Mouse (Mus musculus): Measurements from ENCODE around the gene Olfr913. TPM values are rescaled to one million over a fixed set of nuclear protein-coding genes. Genes with fewer than 3 reads are reported as not detected.

The Olfr913 gene
- not detected in 2 replicates for polyA plus RNA-seq (2012; rRNA removed)

DNA sequence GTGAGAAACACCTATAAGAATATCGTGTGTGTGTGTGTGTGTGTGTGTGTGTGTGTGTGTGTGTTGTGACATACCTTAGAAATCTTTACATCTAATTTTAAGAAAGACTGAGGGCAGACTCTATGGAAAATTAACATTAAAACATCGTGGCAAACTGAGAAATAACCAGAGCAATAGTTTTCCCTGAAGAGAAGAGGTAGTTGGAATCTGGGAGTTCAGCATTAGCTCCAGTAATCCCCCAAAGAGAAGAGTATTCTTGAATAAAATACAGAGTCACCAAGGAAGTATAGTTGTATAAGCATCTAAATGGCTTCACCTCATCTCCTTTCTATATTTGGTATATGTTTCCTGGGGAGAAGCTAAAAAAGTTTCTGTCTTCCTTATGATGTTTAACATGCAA is at the start of gene Olfr913:
Olfr913 (plus strand) TSS at position 301 of the 400 bp plus-strand sequence.
- Histone ChIP-seq H3K27me3 (ENCODE audit: control insufficient read depth, insufficient read depth, low read length) (no peaks in the 10 kb centered on the region), H3K27ac (ENCODE audit: insufficient read depth, low read depth, low read length) (no peak within 1 kb of the TSS), H3K4me3 (ENCODE audit: low read depth, low read length) (no peak within 1 kb of the TSS), H3K4me1 (ENCODE audit: control insufficient read depth, insufficient read depth, insufficient read length, low read length) (no peaks in the 10 kb centered on the region), H3K36me3 (ENCODE audit: control insufficient read depth, insufficient read depth, low read length) (no peaks in the 10 kb centered on the region)
- TF ChIP-seq CTCF (IDR thresholded peaks at IDR 0.05; ENCODE audit: extremely low read depth, insufficient read length, insufficient replicate concordance, low read depth, low read length) (no peak), POLR2A (IDR thresholded peaks at IDR 0.05; ENCODE audit: low read depth, low read length) (no peak)
- 35% methylated on average over 2 of the region's 2 CpGs for WGBS

DNA sequence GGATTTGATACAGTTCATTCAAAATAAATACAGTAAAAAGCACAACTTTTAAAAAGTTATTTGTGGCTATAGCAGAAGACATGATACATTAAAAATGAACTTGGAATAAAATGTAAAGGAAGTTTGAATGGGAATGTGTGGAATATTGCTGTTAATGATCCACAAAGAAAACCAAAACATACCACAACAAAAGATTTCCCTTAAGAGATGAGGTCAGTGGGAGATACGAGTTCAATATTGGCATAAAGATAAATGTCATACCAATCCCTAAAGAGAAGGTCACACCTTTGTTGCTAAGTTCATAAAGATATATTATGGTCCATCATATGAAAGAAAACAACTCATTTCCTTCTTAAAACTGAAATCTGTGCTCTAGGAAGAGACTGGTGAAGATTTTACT is 12.7 kb upstream of the Olfr913 start, which contains the start of gene Olfr912:
Olfr912 (plus strand) TSS at position 301 of the 400 bp plus-strand sequence.
- H3K27me3 ChIP-seq (ENCODE audit: control insufficient read depth, insufficient read depth, low read length), result no peaks in the 10 kb centered on the region
- H3K36me3 ChIP-seq (ENCODE audit: control insufficient read depth, insufficient read depth, low read length), result no peaks in the 10 kb centered on the region
- no peaks in the 10 kb centered on the region for H3K4me1 ChIP-seq (ENCODE audit: control insufficient read depth, insufficient read depth, insufficient read length, low read length)
- 46% methylated on average over 1 of the region's 1 CpGs for WGBS
- H3K4me3 ChIP-seq (ENCODE audit: low read depth, low read length), result no peak within 1 kb of the TSS
- no peak within 1 kb of the TSS for H3K27ac ChIP-seq (ENCODE audit: insufficient read depth, low read depth, low read length)
- no peak for TF ChIP-seq POLR2A (IDR thresholded peaks at IDR 0.05; ENCODE audit: low read depth, low read length)
- TF ChIP-seq CTCF (IDR thresholded peaks at IDR 0.05; ENCODE audit: extremely low read depth, insufficient read length, insufficient replicate concordance, low read depth, low read length), result no peak

DNA sequence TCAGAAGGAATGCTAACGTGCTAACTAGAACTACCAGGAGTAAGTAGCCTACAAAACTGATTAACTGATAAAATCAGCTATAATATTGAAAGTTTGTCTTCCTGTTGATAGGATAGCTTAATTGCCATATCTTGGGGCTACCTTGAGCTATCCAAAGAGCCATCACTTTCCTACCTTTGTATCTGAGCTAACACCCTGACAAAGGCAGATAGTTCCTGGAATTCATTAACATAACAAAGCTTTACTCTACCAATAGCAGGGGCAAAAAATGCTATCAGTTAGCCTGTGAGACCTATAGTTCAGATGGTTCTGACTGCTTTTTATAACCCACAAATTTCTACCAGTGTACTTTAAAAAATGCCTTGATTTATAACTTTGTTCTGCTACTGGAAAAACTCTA is 1.5 kb upstream of the Olfr913 start:
- Histone ChIP-seq H3K36me3 (ENCODE audit: control insufficient read depth, insufficient read depth, low read length) (no peaks in the 10 kb centered on the region), H3K27ac (ENCODE audit: insufficient read depth, low read depth, low read length) (no peak overlapping the region), H3K4me1 (ENCODE audit: control insufficient read depth, insufficient read depth, insufficient read length, low read length) (no peaks in the 10 kb centered on the region), H3K4me3 (ENCODE audit: low read depth, low read length) (no peak overlapping the region), H3K27me3 (ENCODE audit: control insufficient read depth, insufficient read depth, low read length) (no peaks in the 10 kb centered on the region)
- WGBS, result 24% methylated on average over 1 of the region's 1 CpGs
- TF ChIP-seq CTCF (IDR thresholded peaks at IDR 0.05; ENCODE audit: extremely low read depth, insufficient read length, insufficient replicate concordance, low read depth, low read length), result no peak
- no peak for TF ChIP-seq POLR2A (IDR thresholded peaks at IDR 0.05; ENCODE audit: low read depth, low read length)

DNA sequence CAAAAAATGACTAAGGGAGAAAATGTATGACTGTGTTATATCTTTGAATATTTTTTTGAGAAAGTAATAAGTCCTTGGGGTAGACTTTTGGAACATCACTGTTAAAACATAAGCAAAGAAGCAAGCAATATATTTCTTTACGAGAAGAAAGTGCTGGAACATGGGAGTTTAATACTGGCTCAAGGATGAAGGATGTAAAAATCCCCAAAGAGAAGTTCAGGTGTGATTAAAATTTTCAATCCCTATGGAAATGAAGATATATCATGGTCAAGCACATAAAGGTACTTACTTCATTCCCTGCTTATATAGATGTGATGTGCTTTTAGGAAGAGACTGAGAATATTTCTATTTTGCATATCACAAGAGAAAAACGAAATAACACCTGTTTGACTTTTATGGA is 12.2 kb downstream of the Olfr913 start, which contains the start of gene Olfr914:
Olfr914 (plus strand) TSS at position 301 of the 400 bp plus-strand sequence.
- WGBS, result 48% methylated on average over 2 of the region's 2 CpGs
- TF ChIP-seq POLR2A (IDR thresholded peaks at IDR 0.05; ENCODE audit: low read depth, low read length), result no peak
- TF ChIP-seq CTCF (IDR thresholded peaks at IDR 0.05; ENCODE audit: extremely low read depth, insufficient read length, insufficient replicate concordance, low read depth, low read length), result no peak
- Histone ChIP-seq H3K36me3 (ENCODE audit: control insufficient read depth, insufficient read depth, low read length) (no peaks in the 10 kb centered on the region), H3K4me3 (ENCODE audit: low read depth, low read length) (no peak within 1 kb of the TSS), H3K27ac (ENCODE audit: insufficient read depth, low read depth, low read length) (no peak within 1 kb of the TSS), H3K27me3 (ENCODE audit: control insufficient read depth, insufficient read depth, low read length) (no peaks in the 10 kb centered on the region), H3K4me1 (ENCODE audit: control insufficient read depth, insufficient read depth, insufficient read length, low read length) (no peaks in the 10 kb centered on the region)

DNA sequence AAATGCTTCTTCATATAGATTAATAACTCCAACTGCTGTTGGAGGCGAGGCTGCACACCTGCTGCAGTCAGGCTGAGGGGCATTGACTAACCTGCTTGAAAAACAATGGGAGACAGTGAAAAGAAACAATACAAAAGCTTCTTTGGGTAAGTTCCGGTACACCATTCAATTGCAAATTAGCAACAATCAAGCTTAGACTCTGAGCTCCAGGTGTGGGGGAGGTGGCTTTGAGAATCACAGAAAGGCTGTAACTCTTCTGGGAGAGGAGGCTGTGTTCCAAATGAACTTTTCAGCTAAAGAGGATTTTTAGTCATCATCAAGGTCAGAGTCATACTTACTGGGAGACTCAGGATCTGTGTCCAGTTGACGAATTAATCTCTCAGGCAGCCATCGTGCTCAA is 39.8 kb downstream of the Olfr913 start:
- no peaks in the 10 kb centered on the region for H3K27me3 ChIP-seq (ENCODE audit: control insufficient read depth, insufficient read depth, low read length)
- H3K36me3 ChIP-seq (ENCODE audit: control insufficient read depth, insufficient read depth, low read length), result no peaks in the 10 kb centered on the region
- TF ChIP-seq CTCF (IDR thresholded peaks at IDR 0.05; ENCODE audit: extremely low read depth, insufficient read length, insufficient replicate concordance, low read depth, low read length) (no peak), POLR2A (IDR thresholded peaks at IDR 0.05; ENCODE audit: low read depth, low read length) (no peak)
- H3K4me1 ChIP-seq (ENCODE audit: control insufficient read depth, insufficient read depth, insufficient read length, low read length), result no peaks in the 10 kb centered on the region
- WGBS, result 76% methylated on average over 4 of the region's 4 CpGs
- no peak overlapping the region for H3K27ac ChIP-seq (ENCODE audit: insufficient read depth, low read depth, low read length)
- H3K4me3 ChIP-seq (ENCODE audit: low read depth, low read length), result no peak overlapping the region

Other genes starting within 250 kb of the Olfr913 start
- not detected in 2 replicates for gene Olfr898, start 244.3 kb upstream of the Olfr913 start, polyA plus RNA-seq (2012; rRNA removed)
- gene Olfr250, start 225.9 kb upstream of the Olfr913 start, polyA plus RNA-seq (2012; rRNA removed), result not detected in 2 replicates
- not detected in 2 replicates for gene Olfr251, start 215.7 kb upstream of the Olfr913 start, polyA plus RNA-seq (2012; rRNA removed)
- gene Olfr147, start 191.1 kb upstream of the Olfr913 start, polyA plus RNA-seq (2012; rRNA removed), result not detected in 2 replicates
- not detected in 2 replicates for gene Olfr901, start 163.3 kb upstream of the Olfr913 start, polyA plus RNA-seq (2012; rRNA removed)
- gene Olfr902, start 145.1 kb upstream of the Olfr913 start, polyA plus RNA-seq (2012; rRNA removed), result not detected in 2 replicates
- gene Olfr904, start 129.6 kb upstream of the Olfr913 start, polyA plus RNA-seq (2012; rRNA removed), result not detected in 2 replicates
- gene Olfr905, start 121.7 kb upstream of the Olfr913 start, polyA plus RNA-seq (2012; rRNA removed), result not detected in 2 replicates
- not detected in 2 replicates for gene Olfr906, start 105.7 kb upstream of the Olfr913 start, polyA plus RNA-seq (2012; rRNA removed)
- not detected in 2 replicates for gene Olfr907, start 97.0 kb upstream of the Olfr913 start, polyA plus RNA-seq (2012; rRNA removed)
- gene Olfr911-ps1, start 71.2 kb upstream of the Olfr913 start, polyA plus RNA-seq (2012; rRNA removed), result not detected in 2 replicates
- gene Olfr910, start 54.9 kb upstream of the Olfr913 start, polyA plus RNA-seq (2012; rRNA removed), result not detected in 2 replicates
- gene Olfr912, start 12.6 kb upstream of the Olfr913 start, polyA plus RNA-seq (2012; rRNA removed), result not detected in 2 replicates
- gene Olfr914, start 12.3 kb downstream of the Olfr913 start, polyA plus RNA-seq (2012; rRNA removed), result not detected in 2 replicates
- not detected in 2 replicates for gene Olfr916, start 67.1 kb downstream of the Olfr913 start, polyA plus RNA-seq (2012; rRNA removed)
- not detected in 2 replicates for gene Olfr917, start 73.1 kb downstream of the Olfr913 start, polyA plus RNA-seq (2012; rRNA removed)
- gene Olfr918, start 81.8 kb downstream of the Olfr913 start, polyA plus RNA-seq (2012; rRNA removed), result not detected in 2 replicates
- gene Olfr919, start 110.9 kb downstream of the Olfr913 start, polyA plus RNA-seq (2012; rRNA removed), result not detected in 2 replicates
- 2.9 and 6.3 TPM in 2 replicates for gene Vwa5a, start 125.5 kb downstream of the Olfr913 start, polyA plus RNA-seq (2012; rRNA removed)
- gene Olfr920, start 159.5 kb downstream of the Olfr913 start, polyA plus RNA-seq (2012; rRNA removed), result 0.04 TPM in 1 of 2 replicates, not detected in the other
- gene Olfr921, start 180.3 kb downstream of the Olfr913 start, polyA plus RNA-seq (2012; rRNA removed), result not detected in 2 replicates
- gene Olfr922, start 221.9 kb downstream of the Olfr913 start, polyA plus RNA-seq (2012; rRNA removed), result not detected in 2 replicates
- gene Olfr923, start 233.8 kb downstream of the Olfr913 start, polyA plus RNA-seq (2012; rRNA removed), result not detected in 2 replicates

All from small intestine, adult 2 months (tissue).